Mouse (Mus musculus) c-Kit-negative CD71-positive TER-119-positive erythroid progenitor cells, embryonic 14.5 days (primary cell): ENCODE measurements around the gene Bud23.
"Not testable (repeated sequence)": the region's sequence is repeated elsewhere in the genome, so short reads cannot be mapped to it uniquely, and the experiment has no call there.

ENCODE experiments used
- DNase-seq: peaks from one replicate; pipeline ENCODE4 v3.0.0-alpha.2; 2013; ENCODE audit warnings: low read depth, low spot score

Bud23 gene

DNA sequence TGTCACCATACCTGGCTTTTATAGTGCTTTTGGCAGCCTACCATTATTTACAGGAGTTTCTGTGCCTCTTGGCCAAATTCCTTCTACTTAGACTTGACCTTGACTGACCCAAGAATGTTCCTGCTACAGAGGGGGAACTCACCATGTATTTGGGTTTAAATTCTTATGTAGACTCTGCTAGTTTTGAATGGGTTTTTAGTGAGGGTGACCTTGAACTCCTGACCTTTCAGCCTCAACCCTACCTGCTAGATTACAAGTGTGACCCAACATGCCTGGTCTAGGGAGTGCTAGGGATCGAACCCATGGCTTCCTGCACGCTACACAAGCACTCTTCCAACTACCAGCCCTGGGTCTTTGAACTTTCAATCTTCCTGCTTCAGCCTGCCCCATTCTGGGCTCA, 7.3 kb upstream of the Bud23 start:
- no peak for DNase-seq

DNA sequence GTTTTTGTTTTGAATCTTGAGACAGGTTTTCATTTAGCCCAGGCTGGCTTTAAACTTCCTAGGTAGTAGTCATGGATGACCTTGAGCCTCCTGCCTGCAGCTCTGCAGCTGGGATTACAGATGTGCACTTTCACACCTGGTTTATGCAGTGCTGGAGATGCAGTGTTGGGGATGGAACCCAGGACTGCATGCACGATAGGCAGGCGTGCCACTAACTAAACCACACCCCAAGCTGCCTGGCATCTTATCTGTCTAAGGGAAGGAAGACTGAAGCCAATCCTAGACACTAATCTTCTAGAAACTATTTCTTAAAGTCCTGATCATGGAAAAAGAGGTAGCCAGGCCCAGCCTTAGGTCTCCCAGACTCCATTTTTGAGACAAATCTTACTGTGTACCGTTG, 5.7 kb upstream of the Bud23 start:
- DNase-seq = no peak

DNA sequence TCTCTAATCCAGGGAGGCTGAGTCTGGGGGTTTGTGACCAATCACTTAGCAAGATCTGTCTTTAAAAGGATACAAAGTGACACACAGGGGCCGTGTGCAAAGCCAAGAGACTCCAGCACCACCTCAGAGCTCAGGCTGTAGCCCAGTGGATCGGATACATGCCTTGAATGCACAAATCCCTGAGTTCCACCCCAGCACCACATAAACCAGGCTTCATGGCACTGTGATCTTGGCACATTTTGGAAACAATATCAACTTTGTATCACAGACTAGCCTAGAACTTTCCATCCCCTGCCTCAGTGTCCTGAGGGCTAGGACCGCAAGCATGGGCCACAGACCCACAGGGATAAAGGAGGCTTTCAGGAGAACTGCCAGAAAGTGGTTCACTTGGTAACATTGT, 1.2 kb upstream of the Bud23 start:
- no peak for DNase-seq

DNA sequence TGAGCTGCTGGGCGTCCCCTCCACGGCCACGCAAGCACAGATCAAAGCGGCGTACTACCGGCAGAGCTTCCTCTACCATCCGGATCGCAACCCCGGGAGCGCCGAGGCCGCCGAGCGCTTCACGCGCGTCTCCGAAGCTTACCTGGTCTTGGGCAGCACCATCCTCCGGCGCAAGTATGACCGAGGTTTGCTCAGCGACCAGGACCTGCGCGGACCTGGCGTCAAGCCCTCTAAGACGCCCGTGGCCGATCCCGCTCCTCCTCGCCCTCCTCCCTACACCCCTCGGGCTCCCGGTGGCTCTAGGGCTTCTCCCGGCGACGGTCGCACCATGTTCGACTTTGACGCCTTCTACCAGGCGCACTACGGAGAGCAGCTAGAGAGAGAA, 385 bp downstream of the Bud23 start:
- DNase-seq = no peak

DNA sequence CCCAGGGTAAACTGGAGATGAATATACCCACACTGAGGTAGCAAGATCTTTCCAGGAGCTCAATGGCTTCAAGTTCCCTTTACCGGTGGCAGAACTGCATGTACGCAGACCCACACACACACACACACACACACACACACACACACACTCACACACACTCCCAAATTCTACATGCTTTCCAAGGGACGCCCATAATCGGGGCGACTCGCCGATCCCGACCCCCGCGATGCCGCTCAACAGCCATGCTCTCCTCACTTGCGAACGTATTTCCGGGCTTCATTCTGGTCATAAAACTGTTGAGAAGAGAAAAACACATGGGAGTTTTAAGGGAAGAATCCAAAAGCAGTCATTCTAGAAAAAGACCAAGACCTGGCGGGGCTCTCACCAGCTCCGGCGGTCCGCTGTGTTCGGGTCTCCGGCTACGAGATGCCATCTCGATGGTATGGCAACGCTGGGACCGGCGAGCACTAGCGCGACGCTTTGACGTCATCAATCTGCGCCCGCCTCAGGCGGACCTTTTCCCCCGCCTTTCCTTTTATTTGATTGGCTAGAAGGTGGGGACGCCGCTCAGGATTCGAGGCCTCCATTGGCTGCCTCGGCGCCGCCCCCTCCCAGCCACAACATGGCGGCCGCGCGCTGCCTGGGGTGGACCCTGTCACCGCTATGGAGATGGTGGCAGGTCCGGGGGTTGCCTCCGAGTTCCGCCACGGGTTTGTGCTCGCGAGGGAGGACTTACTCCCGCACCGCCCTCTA, 954 bp downstream of the Bud23 start, which contains the start of gene Dnajc30:
Dnajc30 (plus strand) TSS at position 574 of the 753 bp plus-strand sequence.
- DNase-seq = peak; percentile 97

DNA sequence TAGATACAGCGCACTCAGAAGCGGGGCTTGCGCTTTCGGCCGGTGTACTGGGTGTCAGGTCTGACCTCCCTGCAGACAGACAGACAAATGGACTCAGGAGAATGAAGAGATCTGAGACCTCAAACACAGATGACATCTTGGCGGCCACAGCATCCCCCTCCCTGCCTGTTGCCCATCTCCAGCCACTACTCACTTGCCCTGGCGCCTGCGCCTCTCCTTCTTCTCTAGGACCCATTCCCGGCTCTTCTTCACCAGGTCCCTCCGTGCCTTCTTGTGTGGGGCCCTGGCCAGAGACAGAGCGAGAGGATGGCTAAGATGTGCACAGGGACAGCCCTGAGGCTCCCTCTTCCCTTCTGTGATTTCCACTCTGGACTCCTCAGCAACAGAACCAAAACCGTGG, 11.4 kb downstream of the Bud23 start:
- DNase-seq = no peak

DNA sequence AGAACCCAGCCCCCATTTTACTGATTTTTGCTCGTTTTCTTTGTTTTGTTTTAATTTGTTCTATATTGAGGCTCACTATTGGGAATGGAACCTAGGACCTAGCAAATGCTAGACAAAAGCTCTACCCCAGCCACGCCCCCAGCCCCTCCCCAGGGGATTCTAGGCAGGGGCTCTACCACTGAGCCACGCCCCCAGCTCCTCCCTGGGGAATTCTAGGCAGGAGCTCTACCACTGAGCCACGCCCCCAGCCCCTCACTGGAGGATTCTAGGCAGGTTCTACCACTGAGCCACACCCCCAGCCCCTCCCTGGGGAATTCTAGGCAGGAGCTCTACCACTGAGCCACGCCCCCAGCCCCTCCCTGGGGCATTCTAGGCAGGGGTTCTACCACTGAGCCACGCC, 15.5 kb downstream of the Bud23 start:
- DNase-seq = not testable (repeated sequence)

DNA sequence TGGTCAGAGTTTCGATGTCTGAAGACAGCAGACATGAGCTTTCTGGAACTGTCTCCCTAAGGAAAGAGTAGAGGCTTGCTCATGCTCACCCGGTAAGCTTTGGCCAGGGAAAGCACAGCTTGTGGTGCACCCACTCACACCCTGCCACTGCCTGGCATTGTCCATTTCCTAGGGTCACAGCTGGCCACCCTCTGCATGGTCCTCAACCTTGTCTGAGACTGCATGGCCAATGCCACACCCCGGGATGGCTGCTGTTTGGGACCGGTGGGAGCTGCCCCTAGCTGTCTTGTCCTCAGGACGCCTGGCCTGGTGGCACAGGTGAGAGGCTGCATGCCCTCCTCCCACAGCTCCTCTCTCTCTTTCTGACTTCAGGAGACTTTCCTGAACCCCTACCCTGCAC, 16.2 kb downstream of the Bud23 start:
- DNase-seq = no peak

DNA sequence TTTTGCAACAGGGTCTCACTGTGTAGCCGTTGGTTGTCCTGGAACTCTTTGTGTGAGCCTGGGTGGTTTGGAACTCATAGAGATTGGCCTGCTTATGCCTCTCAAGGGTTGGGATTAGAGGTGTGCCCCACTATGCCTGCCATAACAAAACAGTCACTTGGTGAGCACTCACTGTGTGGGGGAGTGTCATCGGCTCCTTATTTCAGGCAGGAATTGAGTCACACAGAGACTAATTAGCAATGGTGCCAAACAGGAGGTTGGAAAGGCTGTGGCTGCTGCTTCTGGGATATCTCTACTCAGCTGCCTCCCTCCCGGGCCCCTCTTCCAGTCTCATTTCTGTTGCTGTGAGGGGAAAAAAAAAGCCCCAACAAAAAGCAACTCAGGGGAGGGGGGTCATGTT, 20.2 kb downstream of the Bud23 start:
- no peak for DNase-seq

DNA sequence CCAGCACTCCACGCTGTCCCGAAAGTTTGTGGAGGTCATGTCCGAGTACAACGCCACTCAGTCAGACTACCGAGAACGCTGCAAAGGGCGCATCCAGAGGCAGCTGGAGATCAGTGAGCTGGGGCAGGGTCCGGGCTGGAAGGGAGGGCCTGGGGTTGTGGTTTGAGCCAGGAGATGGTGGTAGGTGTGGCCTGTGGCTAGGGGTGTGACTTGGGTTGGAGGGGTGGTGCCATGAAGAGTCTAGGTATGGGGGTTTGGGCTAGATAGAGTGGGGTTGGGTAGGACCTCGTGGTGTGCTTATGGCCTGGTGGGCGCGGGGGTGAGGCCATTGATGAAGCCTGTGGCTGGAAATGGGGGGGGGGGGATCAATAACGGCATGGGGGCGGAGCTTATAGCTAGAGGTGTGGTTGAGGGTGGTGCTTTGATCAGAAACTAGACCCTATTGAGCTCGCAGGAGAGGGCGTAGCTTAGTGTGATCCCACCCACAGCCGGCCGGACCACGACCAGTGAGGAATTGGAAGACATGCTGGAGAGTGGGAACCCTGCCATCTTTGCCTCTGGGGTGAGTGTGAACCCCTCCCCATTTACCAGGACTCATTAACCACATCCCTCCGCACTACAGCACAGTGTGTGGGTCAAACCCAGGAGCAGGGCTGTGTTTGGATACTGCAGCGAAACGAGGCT, 22.5 kb downstream of the Bud23 start:
- DNase-seq = no peak

DNA sequence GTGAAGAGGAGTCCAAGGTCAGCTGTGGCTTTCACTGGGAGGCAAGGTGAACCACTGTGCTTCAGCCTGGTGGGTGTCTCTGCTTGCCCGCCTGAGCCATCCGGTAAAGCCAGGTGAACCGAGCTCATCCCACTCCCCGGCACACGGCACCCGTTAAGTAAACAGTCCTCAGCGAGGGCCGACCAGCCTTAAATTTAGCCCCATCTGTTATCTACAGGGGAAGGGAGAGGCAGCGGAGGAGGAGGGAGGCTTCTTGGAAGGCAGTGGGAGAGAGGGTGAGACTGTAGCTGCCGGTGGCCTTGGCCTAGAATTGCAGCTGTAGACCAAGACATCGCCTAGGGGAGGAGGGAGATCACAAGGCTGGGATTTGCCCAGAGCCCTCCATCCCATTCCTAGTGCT, 24.0 kb downstream of the Bud23 start:
- DNase-seq = no peak

DNA sequence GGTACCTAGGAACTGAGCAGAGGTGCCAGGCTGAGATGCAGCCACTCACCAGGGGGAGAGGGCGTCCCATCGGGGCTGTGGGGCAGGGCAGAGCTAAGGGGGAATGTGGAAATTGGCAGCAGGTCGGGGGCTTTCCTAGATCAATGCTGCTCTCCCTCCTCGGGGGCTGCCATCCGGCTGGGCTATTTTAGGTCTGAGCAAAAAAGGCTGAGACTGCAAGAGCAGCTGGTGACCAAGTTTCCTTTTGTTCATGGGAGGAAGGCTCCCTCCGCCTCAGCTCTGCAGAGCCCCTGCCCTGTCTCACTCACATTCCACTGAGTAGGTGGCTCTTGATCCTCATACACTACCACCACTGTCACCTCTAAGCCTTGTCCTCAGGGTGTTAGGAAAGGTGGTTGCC, 24.7 kb downstream of the Bud23 start:
- DNase-seq = no peak

DNA sequence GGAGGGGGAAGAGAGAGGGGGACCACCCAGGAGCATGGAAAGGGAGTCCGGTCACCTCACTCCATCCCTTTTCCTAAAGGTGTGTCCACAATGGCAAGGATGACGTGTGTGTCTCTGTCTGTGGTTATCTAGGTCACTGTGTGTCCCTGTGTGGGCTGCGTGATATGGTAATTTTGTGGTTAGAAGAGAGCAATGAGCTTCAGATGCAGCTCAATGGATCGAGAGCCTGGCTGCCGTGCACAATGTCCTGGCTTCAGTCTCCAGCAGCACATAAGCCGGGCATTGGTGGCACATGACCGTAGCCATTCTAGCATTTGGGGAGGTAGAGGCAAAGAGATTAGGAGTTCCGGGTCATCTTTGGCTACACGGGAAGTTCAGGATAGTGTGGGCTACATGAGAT, 25.2 kb downstream of the Bud23 start:
- DNase-seq = no peak

DNA sequence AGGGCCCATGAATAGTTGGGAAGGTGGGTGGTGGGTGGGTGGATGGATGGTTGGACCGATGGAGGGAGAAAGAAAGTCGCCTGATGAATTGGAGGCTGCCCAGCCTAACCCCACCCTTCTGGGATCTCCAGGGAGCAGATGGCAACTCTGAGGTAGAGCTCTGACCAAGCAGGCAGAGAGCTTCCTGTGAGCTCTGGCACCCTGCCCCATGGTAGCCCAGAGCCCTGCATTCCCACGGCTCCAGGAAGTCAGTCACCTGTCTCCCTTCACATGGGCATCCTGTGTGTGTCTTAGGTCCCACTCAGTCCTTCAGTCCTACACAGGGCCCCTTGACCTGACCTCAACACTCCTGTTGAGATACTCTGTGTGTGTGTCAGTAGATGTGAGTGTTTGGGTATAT, 26.8 kb downstream of the Bud23 start:
- no peak for DNase-seq

DNA sequence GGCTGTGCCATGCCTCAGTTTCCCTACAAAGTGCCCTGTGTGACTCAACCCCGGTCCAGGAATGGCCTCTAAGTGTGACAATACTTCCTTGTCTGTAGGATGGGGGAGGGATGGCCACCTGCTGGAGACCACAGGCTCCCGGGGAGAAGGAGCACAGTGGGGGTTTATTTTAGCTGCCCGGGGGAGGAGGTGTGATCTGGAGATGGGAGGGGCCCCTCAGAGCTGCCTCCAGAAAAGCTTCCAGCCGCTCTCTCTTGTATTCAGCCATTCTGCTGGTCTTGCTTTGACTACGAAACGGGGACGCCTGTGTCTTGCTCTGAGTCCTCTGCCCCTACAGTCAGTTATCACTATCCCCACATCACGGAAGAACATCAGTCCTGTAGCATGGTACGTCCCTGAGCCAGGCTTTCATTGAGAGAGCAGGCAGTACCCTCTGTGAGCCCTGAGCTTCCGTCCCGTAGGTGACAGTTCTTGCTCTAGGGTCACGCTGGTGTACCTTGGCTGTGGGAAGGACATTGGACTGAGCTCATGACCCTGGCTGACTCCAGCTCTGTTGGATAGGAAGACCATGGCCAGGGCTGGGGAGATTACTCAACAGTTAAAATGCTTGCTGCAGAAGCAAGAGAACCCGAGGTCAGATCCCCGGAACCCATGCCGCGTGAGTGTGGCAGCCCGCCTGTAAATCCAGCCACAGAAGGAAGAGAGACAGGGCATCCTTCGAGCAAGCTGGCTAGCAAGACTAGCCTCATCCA, 29.0 kb downstream of the Bud23 start:
- DNase-seq = no peak

DNA sequence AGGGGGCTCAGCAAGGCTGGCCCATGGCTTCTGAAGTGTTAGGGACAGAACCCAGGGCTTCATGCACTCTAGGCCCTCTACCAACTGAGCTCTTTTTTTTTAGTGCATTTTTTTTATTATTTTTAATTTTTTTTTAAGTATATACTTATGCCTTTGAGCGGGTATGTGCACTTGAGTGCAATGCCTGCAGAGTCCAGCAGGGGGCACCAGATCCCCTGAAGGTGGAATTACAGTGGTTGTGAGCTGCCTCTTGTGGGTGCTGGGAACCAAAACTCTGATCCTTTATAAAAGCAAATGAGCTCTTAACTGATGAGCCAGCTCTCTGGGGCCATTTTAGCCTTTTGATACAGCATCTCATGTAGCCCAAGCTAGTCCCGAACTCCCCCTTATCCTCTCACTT, 30.2 kb downstream of the Bud23 start:
- no peak for DNase-seq

DNA sequence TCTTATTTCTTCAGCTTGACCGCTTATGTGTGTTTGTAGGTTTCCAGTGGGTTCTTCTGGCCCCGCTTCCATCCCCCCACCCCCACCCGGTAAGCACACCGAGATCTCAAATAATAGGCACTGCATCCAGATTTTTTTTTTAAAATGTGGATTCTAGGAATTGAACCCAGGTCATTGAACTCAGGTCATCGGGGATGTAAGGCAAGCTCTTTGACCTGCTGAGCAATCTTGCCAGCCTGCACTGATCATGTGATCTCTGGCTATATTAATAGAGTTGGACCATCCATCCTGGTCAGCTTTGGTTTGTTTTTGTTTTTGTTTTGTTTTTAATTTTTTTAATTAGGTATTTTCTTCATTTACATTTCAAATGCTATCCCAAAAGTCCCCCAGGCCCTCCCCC, 32.2 kb downstream of the Bud23 start:
- no peak for DNase-seq

DNA sequence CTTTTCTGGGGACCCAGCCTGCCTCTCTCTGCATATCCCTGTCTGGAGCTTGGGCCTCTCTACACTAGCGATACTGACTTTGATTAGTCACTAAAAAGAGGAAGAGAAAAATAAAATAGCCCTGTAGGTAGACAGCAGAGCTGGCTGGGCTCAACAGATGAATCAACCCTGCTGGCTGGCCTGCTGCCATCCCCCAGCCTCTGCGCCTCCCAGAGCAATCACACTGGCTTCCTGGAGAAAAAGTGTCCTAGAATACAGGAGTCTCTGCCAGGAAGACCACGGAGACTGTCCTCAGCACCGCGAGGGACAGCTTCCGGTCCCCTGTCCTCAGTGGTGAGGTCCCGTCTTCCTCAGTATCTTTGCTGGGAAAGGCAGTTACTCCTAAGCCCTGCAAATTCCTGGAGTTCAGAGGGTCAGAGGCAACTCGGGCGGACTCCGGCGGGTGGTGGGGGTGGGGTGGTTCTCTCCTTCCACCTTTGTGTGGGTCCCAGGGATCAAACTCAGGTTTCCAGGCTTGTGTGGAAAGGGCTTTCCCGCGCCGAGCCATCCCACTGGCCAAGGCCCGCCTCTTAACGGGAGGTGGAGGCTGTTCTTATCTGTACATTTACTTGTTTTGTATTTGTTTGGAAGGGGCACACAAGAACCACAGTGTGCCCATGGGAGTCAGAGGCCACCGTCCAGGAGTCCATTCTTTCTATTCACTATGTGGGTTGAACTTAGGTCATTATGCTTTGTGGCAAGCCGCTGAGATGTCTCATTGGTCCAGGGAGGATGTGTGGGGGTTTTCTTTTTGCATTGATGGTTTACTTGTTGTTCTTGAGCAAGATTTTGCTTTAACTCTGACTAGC, 35.5 kb downstream of the Bud23 start:
- no peak for DNase-seq

DNA sequence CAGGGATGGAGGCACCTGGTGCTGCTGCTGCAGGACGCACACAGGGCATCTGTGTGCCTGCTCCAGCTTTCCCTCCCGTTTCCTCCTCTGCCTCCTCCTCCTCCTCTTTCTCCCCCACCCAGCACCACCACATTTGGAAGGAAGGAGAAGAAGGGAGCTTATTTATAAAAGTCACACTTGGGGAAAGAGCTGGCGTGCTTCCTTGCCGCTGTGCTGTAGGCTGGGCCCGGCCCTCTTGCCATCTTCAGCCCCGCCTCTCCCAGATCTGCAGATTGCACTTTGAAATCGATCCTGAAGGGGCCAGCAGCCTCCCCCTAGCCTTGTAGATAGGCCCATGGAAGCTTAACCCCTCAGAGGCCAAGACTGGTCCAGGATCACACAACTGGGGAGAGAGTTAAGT, 38.9 kb downstream of the Bud23 start:
- no peak for DNase-seq

DNA sequence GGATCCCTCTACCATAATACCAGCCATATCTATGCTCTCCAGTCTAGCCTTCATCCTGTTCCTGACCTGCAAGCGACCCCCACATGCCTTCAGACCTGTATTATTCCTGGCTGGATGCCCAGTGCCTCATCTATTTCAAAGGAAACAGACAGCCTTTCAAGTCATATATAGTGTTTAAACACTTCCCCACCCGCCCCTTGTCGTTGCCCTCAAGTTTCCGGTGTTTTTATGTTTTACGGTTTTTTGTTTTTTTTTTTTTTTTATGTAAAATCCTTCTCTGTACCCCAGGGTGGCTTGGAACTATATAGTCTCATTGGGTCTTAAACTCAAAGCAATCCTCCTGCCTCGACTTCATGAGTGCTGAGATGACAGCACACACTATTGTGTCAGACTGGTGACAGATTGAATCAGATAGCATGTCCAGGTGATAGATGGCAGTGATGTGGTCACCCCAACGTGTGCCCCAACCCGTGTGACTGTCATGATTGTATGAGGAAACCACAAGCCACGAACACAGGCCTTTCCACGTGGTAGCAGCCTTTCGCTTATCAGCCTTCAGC, 40.0 kb downstream of the Bud23 start:
- no peak for DNase-seq

DNA sequence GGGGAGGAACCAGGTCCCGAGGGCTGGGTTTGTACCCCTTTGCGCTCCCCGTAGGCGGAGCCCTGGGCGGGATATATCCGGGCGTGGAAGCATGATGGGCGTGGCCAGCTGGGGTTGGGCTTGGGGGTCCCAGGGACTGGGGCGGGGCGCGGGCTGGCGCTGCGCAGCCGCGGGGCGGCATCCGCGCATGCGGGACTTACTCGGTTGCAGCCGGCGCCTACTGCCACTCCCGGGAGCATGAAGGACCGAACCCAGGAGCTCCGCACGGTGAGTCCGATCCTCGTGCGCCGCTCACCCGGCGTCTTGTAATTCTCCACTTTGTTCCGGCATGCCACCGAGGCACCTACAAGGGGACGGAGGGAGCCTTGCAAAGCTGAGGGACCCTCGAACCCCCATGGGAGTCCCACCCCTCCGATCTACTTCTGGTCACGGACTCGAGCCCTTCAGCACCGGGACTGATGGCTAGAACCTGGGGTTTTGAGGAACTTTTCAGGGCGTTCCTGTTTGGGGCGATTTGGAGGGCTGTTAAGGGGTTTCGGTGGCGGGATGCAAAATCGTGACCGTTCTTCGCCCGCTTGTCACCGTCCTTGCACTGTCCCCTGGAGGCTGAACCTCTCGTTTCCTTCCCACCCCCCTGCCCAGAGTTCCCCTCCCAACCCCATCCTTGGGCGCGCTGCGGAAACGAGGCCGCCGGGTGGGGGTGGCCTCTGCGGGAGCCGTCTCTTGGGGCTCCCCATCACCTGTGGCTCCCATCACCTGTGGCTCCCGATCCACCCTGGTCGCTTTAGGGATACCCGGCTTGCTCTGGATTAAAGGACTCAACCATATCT, 41.2 kb downstream of the Bud23 start, which contains the start of gene Stx1a:
Stx1a (plus strand) TSS at position 139 of the 830 bp plus-strand sequence.
- DNase-seq = no peak
